Mouse (Mus musculus): ENCODE results near the gene Scn9a.

The Scn9a gene

DNA sequence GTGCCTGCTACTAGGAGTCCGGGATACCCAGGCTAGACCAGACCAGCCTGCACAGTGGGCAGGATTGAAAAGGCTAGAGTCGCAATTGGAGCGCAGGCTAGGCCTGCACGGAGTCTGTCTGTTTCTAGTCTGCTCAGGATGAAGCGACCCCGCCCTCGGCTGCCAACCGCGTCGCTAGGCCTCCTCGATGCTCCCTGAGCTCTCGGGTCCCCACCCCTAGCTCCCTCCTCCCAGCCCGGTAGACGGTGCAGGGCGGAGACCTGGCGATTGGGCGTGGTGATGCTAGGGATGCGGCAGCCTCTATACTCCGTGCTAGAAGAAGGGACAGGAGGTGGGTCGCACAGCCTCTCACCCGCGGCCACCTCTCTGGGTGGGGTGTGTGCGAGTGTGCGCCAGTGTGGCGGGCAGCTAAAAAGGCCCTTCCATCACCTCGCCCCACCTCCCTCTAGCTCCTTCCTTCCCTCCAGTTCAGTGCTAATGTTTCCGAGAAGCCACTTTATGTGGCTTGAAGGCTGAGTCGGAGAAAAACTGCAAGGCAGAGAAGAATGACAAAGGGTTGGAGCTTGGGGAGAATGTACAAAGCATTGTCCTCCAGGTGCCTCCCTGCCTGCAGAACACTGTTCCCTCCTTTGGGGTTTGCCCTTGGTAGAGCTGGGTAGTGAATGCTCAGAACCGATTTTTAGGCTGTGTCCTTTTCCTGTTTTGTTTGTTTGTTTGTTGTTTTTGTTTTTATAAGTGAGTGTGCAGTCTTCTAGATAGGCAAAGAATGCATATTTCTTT, at the start of gene Scn9a:
Gene Scn9a, minus strand, starts transcription at position 383 of the 780 bp plus-strand sequence.
- no peak for DNase-seq

- no peak for DNase-seq
Observed at GRCm38 (mm10) chr2:66661988-66662387, 27.2 kb upstream of the Scn9a start.

DNA sequence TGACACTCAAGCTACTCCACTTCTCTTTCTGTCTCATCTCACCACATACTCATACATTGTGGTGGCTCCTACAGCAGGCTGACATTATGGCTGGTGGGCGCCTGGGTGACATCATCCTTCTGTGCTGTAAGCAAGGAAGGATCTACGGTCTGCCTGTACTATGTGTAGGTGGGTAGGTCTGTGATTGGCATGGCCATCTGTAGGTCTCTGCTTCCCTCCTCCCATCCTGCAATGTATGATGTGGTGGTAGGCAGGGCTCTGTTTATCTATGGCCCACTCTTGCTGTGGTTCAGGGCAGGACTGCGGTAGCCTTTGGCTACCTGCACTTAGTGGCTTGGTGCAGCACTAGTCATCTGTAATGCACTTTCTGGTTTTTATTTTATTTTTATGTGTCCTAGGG, 21.7 kb upstream of the Scn9a start:
- DNase-seq: no peak

DNA sequence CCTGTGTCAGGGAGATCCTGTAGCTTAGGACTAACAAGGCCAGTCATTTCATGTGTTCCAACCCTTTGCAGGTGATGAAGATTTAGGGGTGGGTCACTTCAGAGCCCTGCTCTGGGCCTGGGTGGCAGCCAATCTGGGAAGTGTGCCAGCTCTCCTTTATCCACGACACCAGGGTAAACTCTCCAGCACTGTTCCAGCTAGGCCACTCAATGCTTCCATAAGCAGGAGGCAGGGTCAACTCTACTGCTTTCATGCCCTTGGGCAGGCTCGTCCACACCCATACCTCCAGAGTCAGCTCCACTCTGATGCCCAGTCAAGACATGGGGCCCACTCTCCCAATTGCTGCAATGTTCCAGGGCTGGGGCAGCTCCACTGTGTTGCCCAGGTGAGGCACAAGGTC, 20.7 kb upstream of the Scn9a start:
- DNase-seq: peak; percentile 4

DNA sequence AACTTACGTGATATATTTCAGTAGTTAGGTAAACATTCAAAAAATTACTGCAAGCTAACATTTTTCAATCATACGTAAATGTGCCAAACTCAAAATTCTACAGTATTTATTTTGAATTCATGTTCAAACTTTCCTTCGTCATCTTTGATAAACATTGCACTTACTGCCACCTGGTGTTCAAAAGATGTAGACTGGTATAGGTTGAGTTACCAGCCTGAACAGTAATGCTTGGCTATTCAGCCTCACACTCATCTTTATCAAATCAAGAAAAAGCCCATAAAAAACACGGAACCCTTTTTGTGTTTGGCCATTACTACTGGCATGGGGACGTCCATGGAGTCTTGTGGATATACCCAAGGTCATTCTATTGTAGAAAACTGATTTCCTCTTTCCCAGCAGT, 9.6 kb upstream of the Scn9a start:
- peak; percentile 22 for DNase-seq

DNA sequence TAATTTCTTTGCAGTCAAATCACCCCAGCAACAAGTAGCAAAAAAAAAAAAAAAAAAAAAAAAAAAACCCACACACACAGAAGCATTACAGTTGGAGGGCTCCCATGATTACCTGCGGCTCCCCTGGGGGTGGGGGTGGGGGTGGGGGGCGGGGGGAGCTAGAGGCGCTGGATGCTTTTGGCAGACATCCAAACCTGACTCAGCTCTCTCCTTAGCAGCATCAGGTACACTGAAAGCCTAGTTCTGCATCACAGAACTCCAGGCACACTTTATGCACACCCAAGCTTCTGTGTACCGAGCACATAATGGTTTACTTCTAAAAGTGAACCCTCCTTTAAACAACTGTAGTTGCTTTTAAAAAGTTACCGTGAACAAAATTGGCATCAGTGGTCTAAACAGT, 2.0 kb downstream of the Scn9a start:
- DNase-seq: peak; percentile 8

GRCm38 (mm10) chr2:66611091-66611490, 23.7 kb downstream of the Scn9a start:
- DNase-seq: no peak

- no peak for DNase-seq
Observed at GRCm38 (mm10) chr2:66597313-66597712, 37.4 kb downstream of the Scn9a start.

DNA sequence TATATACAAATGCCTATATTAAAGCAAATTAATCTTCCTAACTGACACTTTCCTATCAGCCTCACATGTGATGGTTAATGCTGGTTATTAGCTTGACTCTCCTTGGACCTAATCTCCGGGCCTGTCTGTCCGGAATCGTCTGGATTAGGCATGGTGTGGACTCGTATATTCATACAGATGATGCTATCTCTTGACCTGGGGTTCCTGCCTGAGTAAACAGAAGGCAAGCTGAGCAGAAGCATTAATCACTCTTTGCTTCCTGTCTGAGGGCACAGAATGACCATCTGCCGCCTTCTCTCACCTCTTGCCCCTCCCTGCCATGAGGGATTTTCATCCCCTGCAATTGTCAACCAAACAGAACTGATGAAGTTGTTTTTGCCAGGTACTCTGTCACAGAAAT, 38.6 kb downstream of the Scn9a start:
- no peak for DNase-seq

GRCm38 (mm10) chr2:66590151-66590550, 44.6 kb downstream of the Scn9a start:
- no peak for DNase-seq

- no peak for DNase-seq
Observed at GRCm38 (mm10) chr2:66580026-66580808, 54.5 kb downstream of the Scn9a start.

DNA sequence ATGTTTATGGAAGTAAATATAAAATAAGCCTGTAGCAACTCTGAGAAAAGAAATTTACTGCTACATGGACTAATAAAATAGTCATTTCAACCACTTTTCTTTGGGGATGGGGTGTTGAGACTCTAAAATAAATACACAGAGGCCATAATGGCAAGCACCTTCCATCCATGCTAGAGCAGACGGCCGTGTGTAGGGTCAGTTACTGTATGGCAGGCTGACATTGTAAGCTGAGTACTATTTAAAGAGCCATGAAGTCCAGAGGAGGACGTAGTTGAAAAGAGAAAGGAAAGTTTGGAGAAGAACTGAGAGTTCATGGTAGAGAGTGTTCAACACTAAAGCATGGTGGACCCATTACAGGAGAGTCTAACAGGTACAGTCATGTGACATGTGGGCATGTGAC, 86.5 kb downstream of the Scn9a start:
- no peak for DNase-seq

GRCm38 (mm10) chr2:66519966-66520365, 114.8 kb downstream of the Scn9a start:
- no peak for DNase-seq

- no peak for DNase-seq
Observed at GRCm38 (mm10) chr2:66511424-66511823, 123.3 kb downstream of the Scn9a start.

- no peak for DNase-seq
Observed at GRCm38 (mm10) chr2:66508032-66508431, 126.7 kb downstream of the Scn9a start.

DNA sequence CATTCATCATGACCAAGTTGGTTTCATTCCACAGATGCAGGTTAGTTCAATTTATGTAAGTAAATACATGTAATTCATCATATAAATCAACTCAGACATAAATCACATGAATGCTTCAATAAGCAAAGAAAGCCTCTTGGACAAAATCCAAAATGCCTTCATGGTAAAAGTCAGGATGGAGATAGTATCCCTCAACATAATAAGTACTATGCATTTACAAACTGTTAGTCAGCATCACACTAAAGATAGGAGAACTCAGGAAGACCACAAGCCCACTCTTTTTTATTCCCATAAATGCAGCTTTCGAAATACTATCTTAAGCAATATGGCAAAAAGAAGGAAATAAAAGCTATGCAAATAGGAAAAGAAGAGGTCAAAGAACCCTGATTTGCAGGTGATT, 127.1 kb downstream of the Scn9a start:
- DNase-seq: no peak

DNA sequence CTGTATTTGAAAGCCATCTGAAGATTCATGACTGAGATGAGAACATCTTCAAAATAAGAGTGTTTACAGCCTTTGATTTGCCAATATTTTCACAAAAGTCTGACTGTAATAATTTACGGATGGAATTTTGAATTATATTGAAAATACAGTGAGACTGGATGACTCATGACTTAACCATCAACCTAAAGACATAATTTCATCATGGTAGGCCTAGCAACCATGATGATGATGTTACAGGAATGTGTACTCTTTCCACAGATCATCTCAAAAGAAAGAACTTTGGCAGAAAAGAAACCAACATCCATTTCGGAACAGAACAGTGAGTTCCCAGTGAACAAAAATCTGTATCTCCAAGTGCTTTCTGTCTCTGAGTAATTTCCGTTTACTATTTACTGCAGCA, 132.6 kb downstream of the Scn9a start:
- no peak for DNase-seq

DNA sequence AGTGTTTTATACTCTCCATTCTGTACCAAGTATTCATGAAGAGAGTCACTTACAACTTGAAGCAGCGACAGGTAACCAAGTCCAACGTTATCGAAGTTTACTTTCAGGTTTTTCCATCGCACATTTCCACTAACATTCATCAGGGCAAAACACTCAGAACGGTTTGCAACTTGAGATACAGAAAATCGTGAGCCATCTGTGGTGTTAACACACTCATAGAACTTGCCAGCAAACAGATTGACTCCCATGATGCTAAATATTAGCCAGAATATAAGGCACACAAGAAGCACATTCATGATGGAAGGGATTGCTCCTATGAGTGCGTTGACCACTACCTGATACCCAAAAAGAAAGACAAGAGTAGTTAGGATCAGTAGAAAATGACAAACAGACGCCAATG, 140.2 kb downstream of the Scn9a start:
- DNase-seq: no peak

GRCm38 (mm10) chr2:66478395-66478794, 156.4 kb downstream of the Scn9a start:
- no peak for DNase-seq

- DNase-seq: peak; percentile 28
Observed at GRCm38 (mm10) chr2:66473181-66473822, 161.5 kb downstream of the Scn9a start.

DNA sequence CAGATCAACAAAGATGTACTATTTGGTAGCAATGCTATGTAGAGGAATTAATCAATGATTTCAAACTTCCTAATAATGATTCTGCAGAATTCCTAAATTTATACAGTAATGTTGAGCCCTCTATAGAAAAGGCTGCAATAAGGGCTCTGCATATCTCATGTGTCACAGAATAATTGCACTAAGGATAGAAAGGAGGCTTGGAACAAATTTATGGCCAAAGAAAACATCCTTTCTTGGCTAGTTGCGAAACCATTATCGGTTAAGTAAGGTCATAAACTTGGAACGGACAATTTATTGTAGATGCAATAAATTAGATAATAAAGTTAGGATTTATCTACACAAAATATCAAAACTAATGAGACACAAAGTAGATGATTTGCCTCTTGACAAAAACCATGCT, 169.3 kb downstream of the Scn9a start:
- DNase-seq: no peak

DNA sequence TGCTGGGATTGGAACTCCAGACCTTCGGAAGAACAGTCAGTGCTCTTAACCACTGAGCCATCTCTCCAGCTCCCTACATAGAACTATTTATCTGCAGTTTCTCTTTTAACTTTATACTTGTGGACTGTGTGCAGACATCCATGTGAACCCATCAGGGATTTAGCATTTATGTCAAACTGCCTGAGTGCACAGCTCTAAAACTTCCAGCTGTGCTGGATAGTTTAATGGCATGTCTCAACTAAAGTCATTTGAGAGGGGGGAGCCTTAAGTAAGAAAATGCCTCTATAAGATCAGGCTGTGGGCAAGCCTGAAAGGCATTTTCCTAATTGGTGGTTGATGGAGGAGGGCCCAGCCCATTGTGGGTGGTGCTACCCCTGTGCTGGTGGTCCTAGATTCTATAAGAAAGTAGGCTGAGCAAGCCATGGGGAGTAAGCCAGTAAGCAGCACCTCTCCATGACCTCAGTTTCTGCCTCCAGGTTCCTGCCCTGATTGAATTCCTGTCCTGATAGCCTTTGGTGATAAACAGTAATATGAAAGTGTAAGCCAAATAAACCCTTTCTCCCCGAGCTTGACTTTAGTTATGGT, 169.8 kb downstream of the Scn9a start:
- no peak for DNase-seq

GRCm38 (mm10) chr2:66463916-66464315, 170.8 kb downstream of the Scn9a start:
- DNase-seq: no peak

All from kidney, postnatal 10 days (tissue).